Mouse (Mus musculus) CD8-positive naive resting alpha-beta T cell, adult 2 months (primary cell): Measurements from ENCODE around the gene Gm49380.
A peak's percentile ranks its signal among the peaks of the same experiment; 100 is the strongest.

Source experiments
- DNase-seq, 2 experiments: peaks; one replicate each; pipeline ENCODE4 v3.0.0; 2022; ENCODE audit warnings: low read depth in 2 of 2, low spot score in 2 of 2

Gene Gm49380

DNA sequence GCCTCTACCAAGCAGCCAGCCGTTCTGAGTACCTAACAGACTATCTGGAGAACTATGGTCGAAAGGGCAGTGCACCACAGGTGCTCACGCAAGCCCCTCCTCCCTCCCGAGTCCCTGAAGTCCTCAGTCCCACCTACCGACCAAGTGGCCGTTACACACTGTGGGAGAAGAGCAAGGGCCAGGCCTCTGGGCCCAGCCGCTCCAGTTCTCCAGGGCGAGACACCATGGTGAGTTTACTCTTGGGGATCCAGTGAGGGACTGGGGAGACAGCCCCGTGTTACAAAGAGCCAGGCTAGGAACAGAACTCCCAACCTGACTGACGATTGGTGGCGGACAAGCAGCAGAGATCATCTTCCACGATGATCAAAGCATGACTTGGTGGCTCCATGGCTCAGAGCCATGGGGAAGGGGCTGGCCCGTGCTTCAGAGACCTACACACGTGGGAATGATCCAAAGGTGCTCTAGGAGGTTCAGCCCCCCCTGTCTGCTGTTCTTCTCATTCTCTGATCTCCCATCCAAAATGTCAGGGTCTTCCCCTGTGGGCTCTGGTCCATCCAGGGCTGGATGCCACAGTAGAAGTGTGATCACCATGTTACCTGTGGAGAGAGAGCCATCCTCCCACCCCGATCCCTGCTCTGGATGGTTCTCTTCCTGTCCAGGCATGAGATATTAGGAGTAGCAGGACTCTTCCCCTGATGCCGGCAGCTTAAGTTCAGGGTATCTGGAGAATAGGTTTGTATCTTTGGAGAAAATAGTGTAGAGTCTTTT is 37.1 kb downstream of the Gm49380 start:
- DNase-seq = no peak

DNA sequence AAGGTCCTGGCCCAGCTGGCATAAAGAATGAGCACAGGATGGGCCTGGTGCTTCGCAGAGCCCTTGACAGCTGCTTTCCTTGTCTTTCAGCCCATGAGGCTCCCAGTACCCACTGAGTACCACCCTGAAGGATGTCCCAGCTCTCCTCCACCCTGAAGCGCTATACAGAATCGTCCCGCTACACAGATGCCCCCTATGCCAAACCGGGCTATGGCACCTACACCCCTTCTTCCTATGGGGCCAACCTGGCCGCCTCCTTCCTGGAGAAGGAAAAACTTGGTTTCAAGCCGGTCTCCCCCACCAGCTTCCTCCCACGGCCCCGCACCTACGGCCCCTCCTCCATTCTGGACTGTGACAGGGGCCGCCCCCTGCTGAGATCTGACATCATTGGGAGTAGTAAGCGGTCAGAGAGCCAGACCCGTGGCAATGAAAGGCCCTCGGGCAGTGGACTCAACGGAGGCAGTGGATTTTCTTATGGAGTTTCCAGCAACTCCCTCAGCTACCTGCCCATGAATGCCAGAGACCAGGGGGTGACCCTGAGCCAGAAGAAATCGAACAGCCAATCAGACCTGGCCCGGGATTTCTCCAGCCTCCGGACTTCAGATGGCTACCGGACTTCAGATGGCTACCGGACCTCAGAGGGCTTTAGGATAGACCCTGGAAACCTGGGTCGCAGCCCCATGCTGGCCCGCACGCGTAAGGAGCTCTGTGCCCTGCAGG is 37.9 kb downstream of the Gm49380 start:
- DNase-seq = no peak

DNA sequence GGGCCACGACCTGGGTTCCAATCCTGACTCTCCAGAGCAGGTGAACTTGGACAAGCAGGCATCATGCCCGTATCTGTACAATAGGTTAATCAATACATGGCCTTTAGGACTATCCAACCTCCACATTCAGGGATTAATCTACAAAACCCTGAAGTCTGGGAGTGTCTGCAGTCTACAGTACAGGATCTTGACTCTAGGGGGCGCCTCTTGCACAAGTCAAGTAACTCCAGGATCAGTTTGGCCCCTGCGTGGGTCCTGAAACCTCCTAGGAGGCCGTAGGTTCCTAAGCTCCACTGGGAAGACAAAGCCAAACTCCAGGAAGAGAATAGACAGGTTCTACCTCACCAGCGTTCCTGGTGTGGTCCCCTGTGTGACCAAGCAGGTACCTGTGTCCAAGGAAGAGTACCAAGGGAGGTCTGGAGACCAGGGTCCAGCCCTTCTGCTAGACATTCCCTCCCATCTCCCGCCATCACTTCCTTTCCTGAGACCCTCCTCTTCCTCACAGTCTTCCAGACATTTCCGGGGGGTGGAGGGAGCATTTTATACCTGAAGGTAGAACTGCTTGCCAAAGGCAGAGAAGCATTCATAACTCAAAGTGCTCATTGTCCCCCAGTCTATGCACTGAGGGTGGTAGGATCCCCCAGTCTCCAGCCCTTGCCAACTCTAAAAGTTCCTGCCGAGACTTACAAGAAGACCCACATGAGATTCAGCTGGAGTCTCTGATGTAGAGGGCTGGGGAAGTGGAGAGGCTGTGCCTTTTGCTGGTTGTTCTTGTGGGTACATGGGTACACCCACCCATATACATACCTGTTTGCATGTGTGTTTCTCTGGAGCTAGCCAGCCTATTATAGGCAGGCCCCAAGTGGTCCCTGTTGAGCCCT is 38.7 kb downstream of the Gm49380 start:
- DNase-seq = peak; percentile 35 to 46

DNA sequence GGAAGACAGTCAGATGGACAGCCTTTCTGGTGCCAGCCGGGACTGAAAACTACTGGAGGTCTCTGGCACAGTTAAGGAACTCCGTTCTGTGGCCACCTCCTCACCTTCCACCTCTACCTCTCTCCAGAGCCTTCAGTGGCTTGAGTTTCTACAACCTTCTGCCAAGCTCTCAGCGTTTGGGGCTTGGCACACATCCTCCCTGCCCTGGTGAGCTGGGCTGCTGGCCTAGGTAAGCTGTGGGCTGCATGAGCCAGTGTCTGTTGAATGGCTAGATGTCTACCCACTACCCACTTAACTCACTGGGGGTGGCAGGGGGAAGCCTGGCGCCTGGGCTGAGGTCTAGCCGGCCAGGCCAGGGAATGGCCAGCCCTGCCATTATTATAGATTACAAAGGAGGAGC is 40.2 kb downstream of the Gm49380 start:
- DNase-seq = no peak

DNA sequence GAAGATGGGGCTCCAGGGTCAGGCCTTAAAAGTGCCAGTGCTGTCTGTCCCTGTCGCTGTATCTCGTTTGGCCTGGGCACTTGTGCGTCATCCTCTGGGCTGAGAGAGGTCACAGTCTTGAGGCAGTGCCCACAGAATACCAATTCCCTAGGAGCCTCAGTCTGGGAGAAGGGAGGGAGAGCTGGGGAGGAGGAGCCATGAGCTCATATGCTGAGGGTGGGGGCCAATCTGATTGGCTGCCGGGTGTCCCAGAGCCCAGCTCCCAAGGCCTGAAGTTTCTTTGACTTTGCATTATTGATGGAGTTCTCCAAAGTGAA is 40.7 kb downstream of the Gm49380 start:
- no peak for DNase-seq

DNA sequence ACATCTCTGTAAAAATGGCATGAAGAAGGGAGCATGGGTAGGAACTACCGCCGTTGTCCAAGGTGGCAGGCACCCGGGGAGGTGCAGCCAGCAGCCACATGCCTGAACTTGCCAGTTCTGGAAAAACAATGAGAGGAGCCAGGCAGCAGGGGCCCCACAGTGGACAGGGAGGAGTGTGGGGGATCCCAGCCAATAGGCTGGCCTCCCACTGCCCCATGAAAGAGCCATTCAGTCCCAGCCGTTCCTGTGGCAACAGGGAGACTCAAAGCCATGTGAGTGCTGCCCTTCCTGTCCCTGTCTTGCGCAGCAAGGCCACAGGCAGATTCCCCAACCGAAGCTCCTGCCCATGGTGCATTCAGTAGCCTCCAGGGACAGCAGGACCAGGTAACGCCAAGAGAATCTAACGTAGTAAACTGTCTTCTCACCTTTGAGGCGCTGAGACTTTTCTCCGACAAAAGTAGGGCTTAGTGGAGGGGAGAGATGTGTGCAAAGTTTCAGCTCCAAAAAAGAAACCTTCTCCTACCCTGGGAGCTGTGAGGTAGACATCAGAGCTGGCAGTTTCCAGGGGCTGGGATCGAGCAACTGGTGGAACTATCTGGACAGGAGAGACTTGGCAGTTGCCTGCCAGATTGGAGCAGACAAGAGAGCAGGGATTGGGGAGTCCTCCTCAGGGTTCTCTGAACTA is 41.2 kb downstream of the Gm49380 start:
- no peak for DNase-seq

DNA sequence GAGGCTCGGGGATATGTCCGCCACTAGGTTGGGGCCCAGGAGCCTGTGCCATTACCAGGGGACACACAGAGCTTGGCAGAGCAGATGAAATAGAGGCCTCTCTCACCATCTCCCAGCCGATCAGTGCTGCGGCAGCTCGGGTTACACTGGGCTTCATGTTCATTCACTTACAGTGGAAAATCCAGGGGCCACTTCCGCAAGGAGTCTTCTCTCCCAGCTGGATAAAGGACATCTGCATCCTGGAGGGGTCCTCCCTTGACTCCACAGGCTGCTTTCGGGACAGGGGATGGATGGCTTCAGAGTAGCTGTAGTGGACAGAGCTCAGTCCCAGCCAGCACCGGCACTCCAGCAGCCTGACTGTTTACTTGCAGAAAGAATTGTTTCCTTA is 42.5 kb downstream of the Gm49380 start:
- DNase-seq = no peak

DNA sequence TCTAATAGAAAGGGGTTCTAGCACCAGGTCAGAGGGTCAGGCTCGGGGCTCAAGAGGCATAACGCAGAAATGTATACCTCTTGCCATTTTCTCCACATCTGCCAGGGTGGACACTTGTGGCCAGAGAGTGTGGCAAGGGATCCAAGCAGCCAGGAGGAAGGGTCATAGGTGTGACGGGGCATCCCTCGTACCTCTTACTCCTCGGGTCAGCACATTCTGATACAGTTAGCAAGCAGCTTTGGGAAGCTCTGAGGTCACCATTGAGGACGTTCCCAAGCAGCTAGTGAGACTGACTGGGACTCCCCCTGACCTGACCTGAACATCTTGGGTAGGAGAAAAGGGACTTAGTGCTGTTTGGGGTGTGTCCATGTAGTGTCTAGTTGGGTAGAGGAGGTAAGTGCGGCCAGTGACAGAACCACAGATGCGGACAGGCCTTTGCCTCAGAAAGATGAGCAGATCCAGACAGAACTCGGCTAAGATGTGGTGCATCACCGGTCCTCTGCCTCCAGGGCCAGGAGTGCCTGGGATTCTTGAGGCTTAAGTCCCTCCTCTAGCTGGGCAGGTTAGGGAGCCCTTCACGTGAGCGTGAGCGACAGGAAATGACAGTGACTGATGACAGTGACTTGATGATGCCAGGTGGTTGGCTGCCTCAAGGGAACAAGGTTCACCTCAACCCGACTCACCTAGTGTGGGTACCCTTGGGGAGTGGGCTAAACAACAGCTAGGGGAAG is 43.0 kb downstream of the Gm49380 start:
- no peak for DNase-seq

DNA sequence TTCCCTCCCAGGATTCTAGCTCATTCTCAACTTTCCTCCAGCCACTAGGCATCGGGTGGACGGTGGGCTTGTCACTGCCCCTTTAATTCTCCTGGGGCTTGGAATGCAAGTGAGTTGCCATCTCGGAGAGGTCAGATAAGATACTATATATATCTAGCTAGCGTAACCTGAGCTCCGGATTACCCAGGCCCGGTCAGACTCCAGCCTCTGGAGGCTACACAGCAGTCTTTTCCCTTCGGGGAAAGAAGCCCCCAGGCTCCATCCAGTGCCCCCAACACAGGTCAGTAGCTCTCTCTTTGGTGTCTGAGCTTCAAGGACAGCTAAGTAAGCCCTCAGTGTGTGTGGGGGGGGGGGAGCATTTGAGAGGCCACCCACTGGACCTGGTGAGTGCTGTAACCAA is 44.0 kb downstream of the Gm49380 start:
- DNase-seq = no peak

DNA sequence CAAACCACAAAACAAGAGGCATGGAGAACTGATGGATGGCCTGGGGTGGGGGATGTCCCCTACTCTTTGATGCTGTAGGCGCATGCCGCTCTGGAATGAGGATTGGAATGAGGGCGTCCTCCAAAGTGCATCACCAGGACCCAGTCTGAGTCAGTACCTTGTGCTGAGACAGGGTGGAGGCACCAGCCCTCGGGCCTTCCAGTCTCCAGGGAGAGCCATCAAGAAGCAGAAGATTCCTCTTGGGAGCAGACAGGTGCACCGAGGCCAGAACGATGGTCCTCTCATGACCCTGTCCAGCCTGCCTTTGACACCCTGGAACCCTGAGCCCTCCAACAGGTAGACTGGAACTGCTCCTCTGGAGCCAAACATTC is 45.4 kb downstream of the Gm49380 start:
- no peak for DNase-seq

DNA sequence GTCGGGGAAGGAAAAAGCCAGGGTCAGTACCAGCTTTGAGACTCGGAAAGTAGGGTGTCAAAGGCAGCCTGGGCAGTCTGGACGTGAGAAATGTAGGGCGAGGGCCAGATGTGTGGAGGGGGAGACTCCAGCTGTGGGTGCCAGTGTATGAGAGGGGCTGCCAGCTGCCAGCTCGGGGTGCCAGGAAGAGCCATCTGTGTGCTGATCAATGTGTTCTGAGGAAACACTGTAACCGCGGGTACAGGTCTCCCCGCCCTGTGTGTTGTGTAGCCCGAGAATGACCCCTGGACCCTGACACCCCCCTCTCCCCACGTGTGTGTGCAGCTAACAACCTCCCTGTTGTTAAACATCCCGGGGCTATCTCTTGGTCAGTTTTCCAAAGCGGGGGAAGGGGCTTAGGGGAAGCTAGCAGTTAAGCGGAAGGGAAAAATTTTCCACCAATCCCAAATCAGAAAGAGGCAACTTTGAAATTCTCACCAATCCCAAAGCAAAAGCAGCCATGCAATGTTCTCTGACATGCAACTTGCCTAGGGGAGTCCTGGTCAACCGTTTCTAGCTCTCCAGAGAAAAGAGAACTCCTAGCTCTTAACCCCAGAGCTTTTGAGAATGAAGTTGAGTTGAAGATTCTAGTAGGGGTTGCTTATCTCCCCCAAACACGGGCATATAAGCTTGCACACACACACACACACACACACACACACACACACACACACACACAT is 45.9 kb downstream of the Gm49380 start:
- DNase-seq = no peak

DNA sequence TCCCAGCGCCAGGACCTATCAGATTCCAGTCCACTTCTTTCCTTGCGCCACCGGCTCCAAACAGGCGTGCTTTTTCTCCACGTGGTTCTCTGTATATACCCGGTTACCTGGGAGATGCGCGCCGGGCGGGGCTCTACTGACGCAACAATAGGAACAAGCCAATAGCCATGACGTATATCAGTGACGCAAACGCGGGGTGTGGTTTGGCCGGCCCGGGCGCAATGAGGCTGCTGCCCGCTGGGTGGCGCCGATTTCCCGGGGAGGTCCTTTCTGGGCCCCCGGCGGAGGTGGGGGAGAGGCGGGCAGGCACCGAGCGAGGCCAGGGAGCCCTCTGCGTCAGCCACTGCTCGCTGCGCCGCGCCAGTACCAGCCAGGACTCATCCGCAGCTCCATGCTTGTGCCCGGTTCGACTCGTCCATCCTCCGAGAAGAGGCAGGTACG is 46.5 kb downstream of the Gm49380 start, which contains the start of gene Usp2:
TSS of gene Usp2 (plus strand) at position 237 of the 441 bp plus-strand sequence.
- peak; percentile 100 for DNase-seq

DNA sequence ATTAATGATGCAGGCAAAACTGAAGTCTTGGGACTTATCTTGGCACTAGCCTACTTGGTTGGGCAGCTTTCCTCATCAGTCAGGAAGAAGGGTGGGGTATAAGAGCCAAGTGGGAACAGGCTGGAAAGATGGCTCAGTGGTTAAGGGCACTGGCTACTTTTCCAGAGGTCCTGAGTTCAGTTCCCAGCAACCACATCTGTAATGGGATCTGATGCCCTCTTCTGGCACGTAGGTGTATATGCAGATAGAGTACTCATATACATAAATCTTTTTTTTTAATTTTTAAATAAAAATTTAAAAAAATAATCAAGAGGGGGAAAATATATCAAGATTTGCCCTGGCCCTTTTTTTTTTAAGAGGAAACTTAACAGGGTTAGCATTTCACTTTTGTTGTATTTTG is 48.1 kb downstream of the Gm49380 start:
- DNase-seq = no peak

DNA sequence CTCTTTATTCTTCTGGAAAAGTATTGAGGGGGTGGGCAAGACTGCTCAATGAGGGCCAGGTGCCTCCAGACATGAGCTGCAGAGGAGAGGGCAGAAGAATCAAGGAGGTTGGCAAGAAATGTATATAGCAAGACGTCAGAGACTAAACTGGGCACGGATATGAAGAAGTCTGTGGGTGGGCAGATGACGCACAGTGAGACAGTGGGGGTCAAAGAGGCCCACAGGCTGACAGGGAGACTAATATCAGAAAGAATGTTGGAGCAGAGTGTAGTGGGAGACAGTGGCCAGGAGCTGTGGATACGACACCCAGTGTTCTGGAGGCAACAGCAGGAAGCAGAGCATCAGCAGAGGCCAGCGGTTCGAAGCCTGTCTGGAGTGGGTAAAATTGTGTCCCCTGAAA is 54.7 kb downstream of the Gm49380 start:
- no peak for DNase-seq

DNA sequence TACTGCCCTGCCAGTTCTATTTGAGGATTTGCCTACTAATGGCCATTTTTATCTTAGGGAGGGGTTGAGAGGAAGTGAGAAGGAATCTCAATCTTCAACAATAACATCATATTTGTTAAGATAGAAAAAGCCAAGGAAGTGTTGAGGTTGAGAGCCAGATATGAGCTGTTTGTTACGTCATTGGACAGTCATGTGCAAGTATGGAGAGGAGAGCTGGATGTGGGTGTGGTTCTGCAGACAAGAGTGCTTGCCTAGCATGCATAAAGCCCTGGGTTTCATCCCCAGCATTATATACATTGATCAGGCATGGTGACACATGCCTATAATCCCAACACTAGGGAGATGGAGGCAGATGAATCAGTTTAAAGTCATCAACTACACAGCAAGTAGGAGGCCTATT is 59.4 kb downstream of the Gm49380 start:
- no peak for DNase-seq

DNA sequence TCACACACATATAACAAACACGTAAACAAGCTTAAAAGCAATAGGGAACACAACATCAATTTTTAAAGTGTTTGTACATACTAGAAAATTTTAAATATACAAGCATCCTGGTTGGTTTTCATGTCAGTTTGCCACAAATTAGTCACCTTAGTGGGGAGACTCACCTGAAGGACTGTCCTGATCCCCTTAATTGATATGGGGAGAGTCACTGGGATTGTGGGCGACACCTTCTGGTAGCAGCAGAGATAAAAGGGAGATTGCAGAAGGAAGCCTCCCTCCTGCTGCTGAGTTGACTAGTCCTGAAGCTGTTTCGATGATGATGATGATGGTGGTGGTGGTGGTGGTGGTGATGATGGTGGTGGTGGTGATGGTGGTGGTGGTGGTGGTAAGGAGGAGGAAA is 60.4 kb downstream of the Gm49380 start:
- DNase-seq = no peak

DNA sequence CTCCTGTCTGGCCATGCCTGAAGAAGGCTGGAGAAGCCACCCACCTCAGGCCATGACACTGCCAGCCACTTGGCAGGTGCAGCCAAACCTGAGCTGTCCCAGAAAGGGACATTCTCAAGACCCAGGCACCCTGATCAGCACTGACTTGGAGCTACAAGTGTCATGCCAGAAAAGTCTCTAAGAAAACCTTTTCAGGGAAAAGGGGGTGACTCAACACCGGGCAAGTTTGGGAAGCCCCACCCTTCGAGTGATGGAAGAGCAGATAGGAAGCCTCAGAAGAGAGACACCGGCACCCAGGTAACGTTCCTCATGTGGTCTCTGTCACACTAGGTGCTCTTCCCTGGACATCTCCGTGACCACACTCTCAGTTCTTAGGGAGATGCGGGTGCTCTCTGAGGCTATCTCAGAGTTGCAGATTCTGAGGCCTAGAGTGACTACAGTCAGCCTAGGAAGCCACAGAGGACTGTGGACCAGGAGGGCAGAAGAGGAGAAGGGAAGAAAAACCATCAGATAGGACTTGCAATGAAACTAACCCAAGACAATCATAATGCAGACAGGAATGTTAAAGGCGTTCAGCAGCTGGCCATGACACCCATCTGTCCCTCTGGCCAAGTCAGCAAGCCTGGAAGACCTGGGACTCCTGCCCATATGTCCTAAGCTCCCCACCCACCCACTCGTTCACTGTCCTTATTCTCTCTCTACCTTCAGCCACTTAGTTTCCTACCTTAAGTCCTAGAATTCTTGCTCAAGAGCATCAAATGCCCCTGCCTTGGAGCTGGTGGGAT is 63.7 kb downstream of the Gm49380 start:
- no peak for DNase-seq

DNA sequence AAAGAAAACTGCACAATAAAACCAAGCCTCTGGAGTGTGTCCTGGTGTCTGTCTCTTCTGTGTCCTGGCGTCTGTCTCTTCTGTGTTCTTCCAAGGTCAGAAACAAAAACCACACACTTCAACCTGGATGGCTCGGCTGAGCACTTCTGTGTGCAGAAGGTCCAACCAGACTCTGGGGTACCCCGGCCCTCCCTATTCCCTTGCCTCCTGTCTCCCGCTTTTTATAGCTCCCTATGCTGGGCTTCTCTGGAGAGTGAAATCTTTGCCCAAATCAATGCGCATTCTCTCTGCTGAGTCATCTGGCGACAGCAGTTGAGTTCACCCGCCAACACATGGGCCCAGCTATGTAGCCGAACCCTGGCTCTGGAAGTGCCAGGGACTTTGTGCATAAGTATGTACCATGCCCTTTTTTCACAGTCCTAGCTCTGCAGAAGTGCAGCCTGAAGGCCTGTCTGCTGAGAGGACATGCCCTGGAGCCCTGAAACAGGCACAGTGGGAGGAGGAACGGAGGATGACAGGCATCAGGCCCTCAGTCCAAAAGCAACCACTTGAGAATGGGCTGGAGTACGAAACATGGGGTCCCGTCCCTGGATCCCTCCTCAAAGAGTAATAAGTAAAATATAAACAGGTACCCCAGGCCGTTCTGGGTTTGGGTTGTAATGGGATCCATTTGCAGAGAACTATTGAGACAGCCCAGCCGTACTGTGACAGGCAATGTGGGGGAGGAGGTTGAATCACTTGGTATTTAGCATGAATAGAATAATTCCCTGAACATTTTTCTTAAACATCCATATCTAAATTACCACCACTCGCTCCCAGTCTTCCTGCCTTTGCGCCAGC is 64.5 kb downstream of the Gm49380 start:
- no peak for DNase-seq
